Mouse (Mus musculus) myocyte (in vitro differentiated cells): ENCODE data around the gene Imp3. TPM values are rescaled to one million over a fixed set of nuclear protein-coding genes. Genes with fewer than 3 reads are reported as not detected.

Source experiments
- H3K27me3 ChIP-seq: one replicate; pipeline ENCODE4 v1.6.1; 2011; ENCODE audit not compliant: control insufficient read depth, insufficient read depth, insufficient read length
- H3K36me3 ChIP-seq: one replicate; pipeline ENCODE4 v1.6.1; 2011; ENCODE audit not compliant: control insufficient read depth, insufficient read depth
- H3K4me2 ChIP-seq: one replicate; pipeline ENCODE4 v1.6.1; 2011; ENCODE audit warnings: low read depth, control low read depth
- H3K4me3 ChIP-seq: one replicate; pipeline ENCODE4 v1.5.1; 2011; ENCODE audit warnings: mild to moderate bottlenecking, control low read depth, moderate library complexity
- H3K79me2 ChIP-seq: one replicate; pipeline ENCODE4 v1.6.1; 2011; ENCODE audit not compliant: control insufficient read depth, insufficient read depth
- H3ac ChIP-seq: one replicate; pipeline ENCODE4 v1.6.1; 2011; ENCODE audit not compliant: control insufficient read depth, insufficient read length
- CEBPB ChIP-seq: IDR thresholded peaks from 2 replicates; pipeline ENCODE4 v1.6.1; 2011; ENCODE audit warnings: mild to moderate bottlenecking, moderate library complexity; ENCODE audit not compliant: poor library complexity, insufficient read depth, severe bottlenecking
- E2F4 ChIP-seq: IDR thresholded peaks from one replicate; pipeline ENCODE4 v1.6.1; 2011; ENCODE audit warnings: mild to moderate bottlenecking, control low read depth, moderate library complexity; ENCODE audit not compliant: insufficient read depth
- MAX ChIP-seq: IDR thresholded peaks from one replicate; pipeline ENCODE4 v1.6.1; 2011; ENCODE audit warnings: low read depth, mild to moderate bottlenecking, control low read depth
- MYOD1 ChIP-seq, 3 experiments: IDR thresholded peaks; one replicate each; pipeline ENCODE4 v1.6.1; 2011; ENCODE audit warnings: control low read depth in 2 of 3, low read depth in 2 of 3, mild to moderate bottlenecking in 2 of 3, moderate library complexity in 1 of 3; ENCODE audit not compliant: insufficient read length in 2 of 3, control insufficient read depth in 1 of 3
- MYOG ChIP-seq, 3 experiments: IDR thresholded peaks; one replicate each; pipeline ENCODE4 v1.6.1; 2011; ENCODE audit warnings: control low read depth in 2 of 3, low read depth in 2 of 3, mild to moderate bottlenecking in 2 of 3; ENCODE audit not compliant: insufficient read length in 2 of 3, control insufficient read depth in 1 of 3, insufficient read depth in 1 of 3
- POLR2A ChIP-seq: IDR thresholded peaks from one replicate; pipeline ENCODE4 v1.6.1; 2011; ENCODE audit warnings: low read depth, mild to moderate bottlenecking, control low read depth, moderate library complexity; ENCODE audit not compliant: insufficient read length
- POLR2AphosphoS2 ChIP-seq: IDR thresholded peaks from one replicate; pipeline ENCODE4 v1.6.1; 2011; ENCODE audit warnings: low read depth, control low read depth; ENCODE audit not compliant: insufficient read length
- REST ChIP-seq: IDR thresholded peaks from one replicate; pipeline ENCODE4 v1.6.1; 2011; ENCODE audit warnings: mild to moderate bottlenecking, control low read depth, moderate library complexity; ENCODE audit not compliant: insufficient read depth, insufficient read length
- SRF ChIP-seq: IDR thresholded peaks from one replicate; pipeline ENCODE4 v1.6.1; 2011; ENCODE audit warnings: low read depth; ENCODE audit not compliant: control insufficient read depth, insufficient read length
- TCF12 ChIP-seq: IDR thresholded peaks from one replicate; pipeline ENCODE4 v1.6.1; 2011; ENCODE audit warnings: mild to moderate bottlenecking, control low read depth; ENCODE audit not compliant: poor library complexity, insufficient read depth, severe bottlenecking
- TCF3 ChIP-seq: IDR thresholded peaks from one replicate; pipeline ENCODE4 v1.6.1; 2011; ENCODE audit warnings: low read depth, control low read depth; ENCODE audit not compliant: insufficient read length
- USF1 ChIP-seq: IDR thresholded peaks from one replicate; pipeline ENCODE4 v1.6.1; 2011; ENCODE audit warnings: low read depth, mild to moderate bottlenecking, control low read depth, moderate library complexity
- polyA plus RNA-seq: library from polyadenylated mRNA; unstranded; fragments of >200 nt; fragmentation: generic; extraction: Trizol; gene quantifications from one replicate; pipeline ENCODE4 v1.2.1, GENCODE M21; 2012; ENCODE audit warnings: missing spikeins

Gene Imp3
- polyA plus RNA-seq, 1 experiment: 142 TPM

- no peaks in the 10 kb centered on the region for H3K36me3 ChIP-seq
- H3ac ChIP-seq: peak within 1 kb of the TSS; percentile 54
- H3K4me3 ChIP-seq: peak within 1 kb of the TSS; percentile 60
- H3K79me2 ChIP-seq: no peaks in the 10 kb centered on the region
- no peaks in the 10 kb centered on the region for H3K27me3 ChIP-seq
- peak within 1 kb of the TSS; percentile 88 for H3K4me2 ChIP-seq
- TF ChIP-seq POLR2A: peak; percentile 97
- no peak for TF ChIP-seq TCF3
- TF ChIP-seq MAX: no peak
- peak; percentile 99 for TF ChIP-seq POLR2AphosphoS2
- TF ChIP-seq USF1: no peak
- TF ChIP-seq E2F4: no peak
- no peak for TF ChIP-seq REST
- no peak for TF ChIP-seq CEBPB
- TF ChIP-seq SRF: peak; percentile 86
- TF ChIP-seq TCF12: no peak
- no peak for TF ChIP-seq MYOG (IDR thresholded peaks at IDR 0.05; ENCODE audit: control insufficient read depth in 1 of 3, insufficient read depth in 1 of 3, insufficient read length in 2 of 3, low read depth in 2 of 3)
- TF ChIP-seq MYOD1 (IDR thresholded peaks at IDR 0.05; ENCODE audit: control insufficient read depth in 1 of 3, insufficient read length in 2 of 3, low read depth in 2 of 3): no peak
Measured at GRCm38 (mm10) chr9:56950414-56951400, 13.4 kb downstream of the Imp3 start, which contains the start of gene Snupn. Snupn (plus strand) TSS chr9:56950878.

- Histone ChIP-seq H3K4me3 (no peak overlapping the region), H3K27me3 (no peaks in the 10 kb centered on the region), H3K36me3 (no peaks in the 10 kb centered on the region), H3ac (no peak overlapping the region), H3K79me2 (no peaks in the 10 kb centered on the region), H3K4me2 (no peak overlapping the region)
- TF ChIP-seq CEBPB (no peak), TCF12 (no peak), TCF3 (no peak)
Measured at GRCm38 (mm10) chr9:56953562-56953961, 16.3 kb downstream of the Imp3 start.

GRCm38 (mm10) chr9:56956966-56957675, 19.8 kb downstream of the Imp3 start:
- Histone ChIP-seq H3K36me3 (peaks cover 7% of the 10 kb centered on the region), H3K4me3 (no peak overlapping the region), H3K79me2 (no peaks in the 10 kb centered on the region), H3K27me3 (no peaks in the 10 kb centered on the region), H3K4me2 (no peak overlapping the region), H3ac (no peak overlapping the region)
- TF ChIP-seq SRF: no peak

GRCm38 (mm10) chr9:56958689-56959088, 21.4 kb downstream of the Imp3 start:
- Histone ChIP-seq H3K4me2 (no peak overlapping the region), H3K27me3 (no peaks in the 10 kb centered on the region), H3ac (no peak overlapping the region), H3K4me3 (no peak overlapping the region), H3K79me2 (no peaks in the 10 kb centered on the region), H3K36me3 (peaks cover 14% of the 10 kb centered on the region)
- TF ChIP-seq USF1 (no peak), MAX (no peak)

GRCm38 (mm10) chr9:56961591-56961990, 24.3 kb downstream of the Imp3 start:
- Histone ChIP-seq H3K4me3 (no peak overlapping the region), H3K4me2 (no peak overlapping the region), H3ac (no peak overlapping the region), H3K79me2 (no peaks in the 10 kb centered on the region), H3K27me3 (no peaks in the 10 kb centered on the region), H3K36me3 (peaks cover 25% of the 10 kb centered on the region)
- TF ChIP-seq E2F4: no peak
- no peak for TF ChIP-seq MAX
- TF ChIP-seq CEBPB: no peak
- no peak for TF ChIP-seq TCF12
- no peak for TF ChIP-seq POLR2A
- no peak for TF ChIP-seq MYOG (IDR thresholded peaks at IDR 0.05; ENCODE audit: control insufficient read depth in 1 of 3, insufficient read depth in 1 of 3, insufficient read length in 2 of 3, low read depth in 2 of 3)
- TF ChIP-seq USF1: no peak
- TF ChIP-seq SRF: no peak
- no peak for TF ChIP-seq REST
- TF ChIP-seq POLR2AphosphoS2: no peak
- TF ChIP-seq TCF3: no peak
- TF ChIP-seq MYOD1 (IDR thresholded peaks at IDR 0.05; ENCODE audit: control insufficient read depth in 1 of 3, insufficient read length in 2 of 3, low read depth in 2 of 3): no peak
